Mouse (Mus musculus): ENCODE results near the gene Cd93. TPM values are rescaled to one million over a fixed set of nuclear protein-coding genes. Genes with fewer than 3 reads are reported as not detected.

Cd93 gene
- polyA plus RNA-seq, 1 experiment: 0.07 TPM

DNA sequence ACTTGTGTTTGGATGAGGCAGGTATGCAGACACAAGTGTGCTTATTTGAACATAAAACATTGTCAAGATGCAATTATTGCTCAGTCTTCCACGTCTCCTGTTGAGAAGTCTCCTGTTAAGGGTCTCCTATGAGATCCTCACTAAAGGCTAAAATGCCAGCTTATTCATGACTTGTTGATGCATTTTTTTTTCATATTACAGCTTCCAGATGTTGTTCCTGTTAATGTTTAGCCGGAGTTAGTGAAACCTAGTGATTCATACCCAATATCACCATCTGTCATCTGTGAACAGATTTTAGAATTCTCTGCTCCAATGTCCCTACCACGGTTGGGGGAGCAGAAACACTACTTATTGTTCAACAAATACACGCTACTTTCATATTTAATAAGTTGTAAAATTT is 12.4 kb downstream of the Cd93 start:
- Histone ChIP-seq H3K36me3 (ENCODE audit: control insufficient read depth, insufficient read depth) (no peaks in the 10 kb centered on the region), H3K79me3 (ENCODE audit: low read depth) (no peaks in the 10 kb centered on the region), H3K27me3 (ENCODE audit: control insufficient read depth, insufficient read depth, insufficient read length) (no peaks in the 10 kb centered on the region), H3K4me3 (ENCODE audit: insufficient read depth, poor library complexity, severe bottlenecking) (no peak overlapping the region), H3K79me2 (ENCODE audit: control insufficient read depth, insufficient read depth) (no peaks in the 10 kb centered on the region), H3ac (ENCODE audit: control insufficient read depth, insufficient read length, low read depth) (no peak overlapping the region)
- no peak for TF ChIP-seq MYOD1 (IDR thresholded peaks at IDR 0.05; ENCODE audit: control insufficient read depth, insufficient read length, low read depth)
- TF ChIP-seq MAX (IDR thresholded peaks at IDR 0.05): no peak
- TF ChIP-seq FOSL1 (IDR thresholded peaks at IDR 0.05; ENCODE audit: insufficient read depth, low read length, poor library complexity, severe bottlenecking): no peak
- no peak for TF ChIP-seq CEBPB (IDR thresholded peaks at IDR 0.05; ENCODE audit: low read depth)
- no peak for TF ChIP-seq USF1 (IDR thresholded peaks at IDR 0.05; ENCODE audit: low read depth)
- no peak for TF ChIP-seq CTCF (IDR thresholded peaks at IDR 0.05; ENCODE audit: control insufficient read depth, insufficient read depth, insufficient read length)
- no peak for TF ChIP-seq MYOG (IDR thresholded peaks at IDR 0.05; ENCODE audit: control insufficient read depth, extremely low read depth, insufficient read length)

- no peaks in the 10 kb centered on the region for H3K27me3 ChIP-seq (ENCODE audit: control insufficient read depth, insufficient read depth, insufficient read length)
- no peaks in the 10 kb centered on the region for H3K79me3 ChIP-seq (ENCODE audit: low read depth)
- H3ac ChIP-seq (ENCODE audit: control insufficient read depth, insufficient read length, low read depth): no peak overlapping the region
- TF ChIP-seq CEBPB (IDR thresholded peaks at IDR 0.05; ENCODE audit: low read depth) (peak; percentile 13), MYOD1 (IDR thresholded peaks at IDR 0.05; ENCODE audit: control insufficient read depth, insufficient read length, low read depth) (no peak)
- no peak overlapping the region for H3K4me3 ChIP-seq (ENCODE audit: insufficient read depth, poor library complexity, severe bottlenecking)
- no peaks in the 10 kb centered on the region for H3K36me3 ChIP-seq (ENCODE audit: control insufficient read depth, insufficient read depth)
- no peaks in the 10 kb centered on the region for H3K79me2 ChIP-seq (ENCODE audit: control insufficient read depth, insufficient read depth)
Observed at GRCm38 (mm10) chr2:148429001-148429505, 14.3 kb downstream of the Cd93 start.

DNA sequence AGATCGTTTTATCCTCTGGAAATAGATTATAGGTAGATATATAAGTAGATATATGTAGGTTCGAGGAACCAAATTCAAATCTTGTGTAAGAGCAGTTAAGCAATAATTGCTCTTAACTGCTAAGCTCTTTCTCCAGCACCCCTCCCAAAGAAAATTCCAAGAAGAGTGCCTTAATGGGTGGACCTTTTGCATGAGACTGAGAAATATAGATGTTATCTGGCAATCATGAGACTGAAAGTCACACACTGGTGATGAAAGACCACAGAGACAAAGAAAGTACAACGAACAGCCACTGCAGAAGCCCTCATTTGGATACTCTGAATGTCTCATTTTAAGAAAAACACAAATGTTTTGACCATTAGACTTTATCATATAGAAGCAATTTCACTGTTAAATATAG is 14.8 kb downstream of the Cd93 start:
- Histone ChIP-seq H3ac (ENCODE audit: control insufficient read depth, insufficient read length, low read depth) (no peak overlapping the region), H3K79me2 (ENCODE audit: control insufficient read depth, insufficient read depth) (no peaks in the 10 kb centered on the region), H3K4me3 (ENCODE audit: insufficient read depth, poor library complexity, severe bottlenecking) (no peak overlapping the region), H3K36me3 (ENCODE audit: control insufficient read depth, insufficient read depth) (no peaks in the 10 kb centered on the region), H3K79me3 (ENCODE audit: low read depth) (no peaks in the 10 kb centered on the region), H3K27me3 (ENCODE audit: control insufficient read depth, insufficient read depth, insufficient read length) (no peaks in the 10 kb centered on the region)
- no peak for TF ChIP-seq FOSL1 (IDR thresholded peaks at IDR 0.05; ENCODE audit: insufficient read depth, low read length, poor library complexity, severe bottlenecking)
- no peak for TF ChIP-seq CEBPB (IDR thresholded peaks at IDR 0.05; ENCODE audit: low read depth)

DNA sequence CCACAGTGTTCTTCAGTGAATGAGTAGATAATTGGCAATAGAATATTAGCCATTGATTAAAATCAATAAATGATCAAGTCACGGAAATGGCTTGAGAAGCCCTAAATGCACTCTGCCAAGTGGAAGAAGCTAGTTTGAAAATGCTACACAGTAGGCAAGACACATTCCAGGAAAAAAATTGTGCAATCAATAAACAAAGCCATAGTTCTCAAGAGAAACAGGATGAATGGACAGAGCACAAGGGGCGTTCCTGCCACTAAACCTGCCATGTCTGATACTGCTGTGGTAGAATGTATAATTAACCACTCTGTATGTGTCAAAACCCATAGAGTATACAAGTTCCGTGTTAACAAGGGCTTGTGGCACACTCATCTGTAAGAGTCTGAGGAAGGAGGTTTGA is 15.8 kb downstream of the Cd93 start:
- Histone ChIP-seq H3K4me3 (ENCODE audit: insufficient read depth, poor library complexity, severe bottlenecking) (no peak overlapping the region), H3K36me3 (ENCODE audit: control insufficient read depth, insufficient read depth) (no peaks in the 10 kb centered on the region)

DNA sequence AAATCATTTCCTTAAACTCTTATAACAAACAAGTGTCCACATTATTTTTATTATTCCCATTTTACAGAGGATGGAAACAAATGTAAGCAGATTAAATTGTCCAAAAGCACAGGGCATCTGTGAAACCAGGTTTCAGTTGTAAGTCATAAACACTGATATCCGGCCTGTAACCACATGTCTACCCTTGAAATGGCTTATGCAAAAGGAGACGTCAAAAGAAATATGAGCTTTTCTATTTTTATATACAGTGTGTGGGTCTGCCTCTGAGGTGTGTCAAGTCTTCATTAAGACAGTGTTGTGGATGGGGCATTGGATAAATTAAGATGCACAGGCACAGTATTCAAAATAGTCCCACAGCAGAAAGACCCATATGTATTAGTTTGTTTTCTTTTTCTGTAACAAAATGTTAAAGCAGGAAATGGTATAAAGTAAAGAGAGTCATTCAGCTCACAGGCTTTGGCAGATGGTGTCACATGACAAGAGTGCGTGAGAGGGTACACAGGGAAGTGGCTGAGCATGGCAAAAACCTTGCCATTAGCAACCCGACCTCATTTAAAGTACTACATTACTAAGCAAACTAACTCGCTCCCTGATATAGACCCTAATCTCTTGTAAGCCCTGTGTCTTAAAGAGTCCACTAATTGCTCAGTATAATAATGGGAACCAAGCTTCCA is 17.5 kb downstream of the Cd93 start:
- no peaks in the 10 kb centered on the region for H3K36me3 ChIP-seq (ENCODE audit: control insufficient read depth, insufficient read depth)
- H3ac ChIP-seq (ENCODE audit: control insufficient read depth, insufficient read length, low read depth): no peak overlapping the region
- TF ChIP-seq MYOG (IDR thresholded peaks at IDR 0.05; ENCODE audit: control insufficient read depth, extremely low read depth, insufficient read length) (no peak), MYOD1 (IDR thresholded peaks at IDR 0.05; ENCODE audit: control insufficient read depth, insufficient read length, low read depth) (no peak), USF1 (IDR thresholded peaks at IDR 0.05; ENCODE audit: low read depth) (peak; percentile 66)
- H3K79me2 ChIP-seq (ENCODE audit: control insufficient read depth, insufficient read depth): no peaks in the 10 kb centered on the region
- H3K4me3 ChIP-seq (ENCODE audit: insufficient read depth, poor library complexity, severe bottlenecking): no peak overlapping the region
- H3K27me3 ChIP-seq (ENCODE audit: control insufficient read depth, insufficient read depth, insufficient read length): no peaks in the 10 kb centered on the region
- H3K79me3 ChIP-seq (ENCODE audit: low read depth): no peaks in the 10 kb centered on the region

More for the DNA sequence above, 15.8 kb downstream of the Cd93 start:
- Histone ChIP-seq H3K79me2 (ENCODE audit: control insufficient read depth, insufficient read depth) (no peaks in the 10 kb centered on the region), H3K27me3 (ENCODE audit: control insufficient read depth, insufficient read depth, insufficient read length) (no peaks in the 10 kb centered on the region), H3ac (ENCODE audit: control insufficient read depth, insufficient read length, low read depth) (no peak overlapping the region), H3K79me3 (ENCODE audit: low read depth) (no peaks in the 10 kb centered on the region)
- TF ChIP-seq FOSL1 (IDR thresholded peaks at IDR 0.05; ENCODE audit: insufficient read depth, low read length, poor library complexity, severe bottlenecking) (no peak), CEBPB (IDR thresholded peaks at IDR 0.05; ENCODE audit: low read depth) (peak; percentile 39)

DNA sequence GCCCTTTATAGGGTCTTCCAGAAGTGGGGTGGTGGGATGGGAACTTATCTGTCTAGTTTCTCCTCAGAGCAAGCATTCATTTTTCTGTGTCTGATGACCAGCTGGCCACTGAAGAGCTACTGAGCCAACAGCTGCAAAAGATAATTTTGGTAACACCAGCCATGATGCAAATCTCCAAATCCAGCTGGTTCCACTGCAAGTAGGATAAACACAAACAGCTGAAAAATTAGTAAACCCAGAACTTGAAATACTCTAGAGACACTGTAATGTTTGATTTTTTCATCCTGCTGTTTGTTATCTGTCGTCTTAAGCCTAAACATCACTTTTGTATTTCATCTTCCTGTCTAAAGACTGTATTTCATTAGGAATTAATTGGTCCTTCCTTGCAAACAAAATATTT is 21.7 kb downstream of the Cd93 start:
- H3ac ChIP-seq (ENCODE audit: control insufficient read depth, insufficient read length, low read depth): no peak overlapping the region
- H3K79me2 ChIP-seq (ENCODE audit: control insufficient read depth, insufficient read depth): no peaks in the 10 kb centered on the region
- TF ChIP-seq MYOG (IDR thresholded peaks at IDR 0.05; ENCODE audit: control insufficient read depth, extremely low read depth, insufficient read length) (no peak), MAX (IDR thresholded peaks at IDR 0.05) (no peak), USF1 (IDR thresholded peaks at IDR 0.05; ENCODE audit: low read depth) (no peak), FOSL1 (IDR thresholded peaks at IDR 0.05; ENCODE audit: insufficient read depth, low read length, poor library complexity, severe bottlenecking) (no peak), MYOD1 (IDR thresholded peaks at IDR 0.05; ENCODE audit: control insufficient read depth, insufficient read length, low read depth) (peak; percentile 79), CEBPB (IDR thresholded peaks at IDR 0.05; ENCODE audit: low read depth) (no peak)
- no peaks in the 10 kb centered on the region for H3K79me3 ChIP-seq (ENCODE audit: low read depth)
- H3K27me3 ChIP-seq (ENCODE audit: control insufficient read depth, insufficient read depth, insufficient read length): no peaks in the 10 kb centered on the region
- H3K4me3 ChIP-seq (ENCODE audit: insufficient read depth, poor library complexity, severe bottlenecking): no peak overlapping the region
- H3K36me3 ChIP-seq (ENCODE audit: control insufficient read depth, insufficient read depth): no peaks in the 10 kb centered on the region

Measured in C2C12 (cell line).